Mouse (Mus musculus): ENCODE data around the gene Rnf19b. TPM values are rescaled to one million over a fixed set of nuclear protein-coding genes. Genes with fewer than 3 reads are reported as not detected.

Rnf19b gene
- total RNA-seq, 2 experiments from 2014 or later, result 41.0 to 42.4 TPM

DNA sequence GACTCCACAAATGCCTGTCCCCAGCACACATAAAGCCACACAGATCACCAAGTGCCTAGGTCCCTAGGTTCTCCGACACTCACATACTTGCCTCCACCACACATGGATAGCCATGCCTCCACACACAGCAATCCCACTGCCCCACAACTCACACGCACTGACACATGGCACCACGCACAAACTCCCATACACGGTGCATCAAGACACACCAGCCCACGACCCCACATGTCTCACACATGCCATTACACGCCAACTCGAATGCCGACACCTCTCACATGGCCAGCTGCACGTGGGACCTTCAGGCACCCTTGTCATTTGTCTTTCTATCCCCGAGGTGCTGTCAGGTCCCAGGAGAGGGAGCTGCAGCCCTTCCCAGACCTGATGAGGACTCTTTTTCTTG lies 61.6 kb downstream of the Rnf19b start:
- H3K27ac ChIP-seq, result peak overlapping the region; percentile 94
- DNase-seq (ENCODE audit: low spot score in 2 of 2), result peak in 1 of 2 experiments; percentile 58
- H3K4me3 ChIP-seq, result peak overlapping the region; percentile 84
- TF ChIP-seq CTCF (conservative IDR thresholded peaks at IDR 0.05), result peak; percentile 44

DNA sequence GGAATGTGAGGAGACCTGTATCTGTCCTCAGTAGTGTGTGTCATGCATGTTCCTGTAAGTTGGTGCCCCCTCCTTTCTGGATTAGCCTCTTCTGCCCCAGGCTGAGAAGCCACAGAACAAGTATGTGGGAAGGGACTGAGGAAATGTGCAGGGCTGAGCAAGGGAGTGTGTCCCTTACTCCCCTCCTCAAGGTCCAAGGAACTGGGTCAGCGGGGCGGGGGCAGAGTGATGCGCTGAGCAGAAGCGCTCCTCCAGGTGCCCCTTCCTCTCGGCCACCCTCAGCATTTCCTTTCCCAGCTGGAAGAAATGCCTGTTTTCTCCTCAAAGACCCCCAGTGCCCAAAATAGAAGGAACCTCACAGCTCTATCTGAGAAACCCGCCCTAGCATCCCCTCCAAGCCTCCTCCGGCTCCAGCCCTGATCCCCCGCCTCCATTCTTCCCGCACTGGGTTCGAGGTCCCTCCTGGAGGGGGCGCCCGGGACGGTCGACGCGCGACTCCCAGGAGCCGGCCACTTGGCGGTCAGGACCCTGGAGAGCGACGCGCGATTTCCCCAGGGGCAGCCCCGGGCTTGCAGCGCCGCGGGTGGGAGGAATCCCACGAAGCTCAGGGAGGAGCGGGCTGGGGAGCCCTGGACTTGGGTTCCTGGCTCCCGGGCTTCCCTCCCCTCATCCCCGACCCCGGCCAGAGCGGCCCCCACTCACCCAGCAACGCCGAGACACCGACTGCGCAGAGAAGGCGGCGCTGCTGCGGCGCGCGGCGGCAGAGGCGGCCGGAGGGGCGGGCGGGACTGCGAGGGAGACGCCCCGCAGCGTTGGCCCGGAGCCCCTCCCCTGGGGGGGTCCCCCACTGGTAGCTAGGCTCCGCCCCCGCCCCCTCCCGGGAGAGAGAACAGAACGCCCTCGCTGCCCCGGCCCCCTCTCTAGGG lies 62.7 kb downstream of the Rnf19b start:
- peak; percentile 51 for TF ChIP-seq CTCF (conservative IDR thresholded peaks at IDR 0.05)
- Histone ChIP-seq H3K27ac (peak overlapping the region; percentile 94), H3K4me3 (peak overlapping the region; percentile 84)
- DNase-seq (ENCODE audit: low spot score in 2 of 2), result peak; percentile 83 to 86

DNA sequence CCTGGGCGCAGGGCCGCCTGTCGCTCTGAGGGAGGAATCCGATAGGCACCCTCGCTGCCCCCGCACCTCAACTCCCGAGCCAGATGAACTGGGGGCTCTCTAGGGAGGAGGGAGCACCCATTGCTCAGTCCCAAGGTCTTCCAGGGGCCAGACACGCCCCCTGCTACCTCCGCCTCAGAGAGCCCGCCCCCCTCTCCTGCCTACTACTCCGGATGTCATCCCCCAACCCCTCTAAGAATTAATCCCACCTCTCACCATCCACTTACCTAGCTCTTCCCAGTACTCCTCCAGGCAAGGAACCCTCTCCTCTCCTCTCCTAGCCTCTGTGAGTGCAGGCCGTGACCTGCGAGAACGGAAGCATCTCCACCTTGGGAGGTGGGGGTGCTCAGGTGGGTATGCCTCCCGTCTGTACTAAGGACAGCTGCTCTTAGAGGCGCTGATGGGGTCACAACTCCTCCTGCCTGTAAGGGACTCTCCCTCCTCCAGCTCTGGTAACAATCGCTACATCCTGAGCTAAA lies 63.6 kb downstream of the Rnf19b start, which contains the start of gene Hpca:
Hpca (minus strand) TSS at position 468 of the 518 bp plus-strand sequence.
- TF ChIP-seq CTCF (conservative IDR thresholded peaks at IDR 0.05), result no peak
- Histone ChIP-seq H3K4me3 (peak within 1 kb of the TSS; percentile 84), H3K27ac (peak within 1 kb of the TSS; percentile 94)
- no peak for DNase-seq (ENCODE audit: low spot score in 2 of 2)

DNA sequence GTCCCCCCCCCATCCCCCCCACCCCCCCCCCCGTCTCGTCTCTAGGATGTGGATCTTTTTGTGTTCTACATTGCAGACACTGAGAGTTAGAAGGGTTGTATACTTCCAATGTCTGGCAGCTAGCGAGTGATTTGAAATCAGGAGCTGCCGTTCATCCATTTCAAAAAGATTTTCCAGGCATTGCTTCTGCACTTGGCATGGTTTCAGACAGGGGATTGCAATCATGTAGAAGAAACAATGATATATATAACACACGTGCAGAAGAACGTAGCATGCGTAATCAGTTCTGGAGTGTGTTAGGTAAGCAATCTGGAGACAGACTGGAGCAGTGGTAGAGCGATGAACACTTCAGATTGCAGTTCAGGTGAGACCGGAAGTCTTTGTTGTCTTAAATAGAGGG lies 64.0 kb downstream of the Rnf19b start:
- peak overlapping the region; percentile 45 for H3K4me3 ChIP-seq
- TF ChIP-seq CTCF (conservative IDR thresholded peaks at IDR 0.05), result no peak
- DNase-seq (ENCODE audit: low spot score in 2 of 2), result no peak

DNA sequence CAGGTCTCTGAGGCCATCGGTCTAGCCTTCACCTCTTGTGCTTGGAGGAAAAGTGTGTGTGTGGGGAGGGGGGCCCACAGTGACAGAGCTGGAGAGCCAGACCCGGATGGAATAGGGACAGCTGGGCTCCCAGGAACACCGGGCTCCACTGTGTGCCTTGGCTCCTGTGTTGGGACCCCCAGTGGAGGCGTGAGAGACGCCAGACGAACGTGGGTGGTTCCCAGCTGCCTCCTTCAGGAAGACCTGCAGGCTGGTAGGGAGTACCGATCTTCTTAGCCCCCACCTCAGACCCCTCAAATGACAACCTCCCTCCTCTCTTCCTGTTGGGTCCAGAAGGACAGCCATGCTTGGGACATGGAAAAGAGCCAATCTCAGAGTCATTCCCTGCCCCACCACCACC lies 64.6 kb downstream of the Rnf19b start:
- Histone ChIP-seq H3K27ac (peak overlapping the region; percentile 85), H3K4me3 (peak overlapping the region; percentile 45)
- TF ChIP-seq CTCF (conservative IDR thresholded peaks at IDR 0.05), result no peak
- DNase-seq (ENCODE audit: low spot score in 2 of 2), result peak in 1 of 2 experiments; percentile 83

More for the DNA sequence above, 64.0 kb downstream of the Rnf19b start:
- peak overlapping the region; percentile 85 for H3K27ac ChIP-seq

DNA sequence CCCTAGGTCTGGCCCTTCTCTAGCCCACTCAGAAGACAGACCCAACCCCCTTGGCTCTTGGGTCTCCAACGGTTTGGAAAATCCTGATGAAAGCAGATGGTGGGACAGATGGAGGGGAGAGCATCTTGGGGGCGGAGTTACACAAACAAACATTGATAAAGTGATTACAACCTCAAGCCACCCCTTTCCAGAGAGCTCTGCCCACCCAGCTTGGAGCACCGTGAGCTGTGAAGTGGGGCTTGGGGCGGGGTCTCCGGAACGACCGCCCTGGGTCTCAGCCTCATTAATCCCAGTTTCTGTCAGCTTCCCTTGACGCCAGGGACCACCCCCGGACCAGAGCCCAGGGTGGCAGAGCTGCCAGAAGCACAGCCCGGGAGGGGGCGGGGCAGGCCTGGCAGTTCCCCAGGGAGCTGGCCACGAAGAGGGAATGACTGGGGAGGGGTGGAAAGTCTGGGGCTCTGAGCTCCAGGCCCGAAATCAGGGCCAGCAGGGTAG lies 66.6 kb downstream of the Rnf19b start:
- no peak for TF ChIP-seq CTCF (conservative IDR thresholded peaks at IDR 0.05)
- Histone ChIP-seq H3K27ac (peak overlapping the region; percentile 85), H3K4me3 (0 out of 2 replicates have a peak overlapping the region, but pooled peaks have one; percentile 4)
- DNase-seq (ENCODE audit: low spot score in 2 of 2), result peak; percentile 82 to 91

DNA sequence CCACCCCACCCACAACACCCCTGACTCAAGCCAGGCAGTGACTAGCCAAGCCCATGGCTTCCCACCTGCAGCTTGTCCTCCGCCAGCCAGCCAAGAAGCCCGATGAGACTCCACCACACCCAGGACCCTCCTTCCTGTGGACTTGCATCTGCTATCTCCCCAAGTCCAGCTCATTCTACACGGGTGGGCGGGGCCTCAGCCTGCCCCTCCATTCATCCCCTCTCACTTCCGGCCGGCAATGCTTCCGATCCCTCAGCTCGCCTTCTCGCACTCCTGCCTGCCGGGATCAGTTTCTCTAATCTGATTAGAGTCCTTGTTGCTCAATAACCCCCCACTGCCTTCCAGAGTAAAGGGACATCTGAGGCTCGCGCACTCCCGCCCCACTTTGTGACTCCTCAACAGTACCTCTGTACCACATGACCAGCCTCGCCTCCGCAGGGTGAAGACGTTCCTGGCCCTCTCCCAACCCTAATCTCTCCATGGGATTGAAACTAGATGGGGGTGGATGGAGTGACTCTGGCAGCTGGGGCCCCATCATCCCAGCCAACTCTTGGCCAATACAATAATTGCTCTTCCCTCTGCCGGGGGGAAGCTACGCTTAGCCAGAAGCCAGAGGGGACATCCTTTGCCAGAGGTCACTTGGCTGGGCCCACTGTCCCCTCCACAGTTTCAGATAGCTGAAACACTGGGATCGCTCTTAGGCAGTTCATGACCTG lies 67.8 kb downstream of the Rnf19b start:
- Histone ChIP-seq H3K4me3 (no peak overlapping the region), H3K27ac (peak overlapping the region; percentile 85)
- no peak for DNase-seq (ENCODE audit: low spot score in 2 of 2)
- TF ChIP-seq CTCF (conservative IDR thresholded peaks at IDR 0.05), result no peak

DNA sequence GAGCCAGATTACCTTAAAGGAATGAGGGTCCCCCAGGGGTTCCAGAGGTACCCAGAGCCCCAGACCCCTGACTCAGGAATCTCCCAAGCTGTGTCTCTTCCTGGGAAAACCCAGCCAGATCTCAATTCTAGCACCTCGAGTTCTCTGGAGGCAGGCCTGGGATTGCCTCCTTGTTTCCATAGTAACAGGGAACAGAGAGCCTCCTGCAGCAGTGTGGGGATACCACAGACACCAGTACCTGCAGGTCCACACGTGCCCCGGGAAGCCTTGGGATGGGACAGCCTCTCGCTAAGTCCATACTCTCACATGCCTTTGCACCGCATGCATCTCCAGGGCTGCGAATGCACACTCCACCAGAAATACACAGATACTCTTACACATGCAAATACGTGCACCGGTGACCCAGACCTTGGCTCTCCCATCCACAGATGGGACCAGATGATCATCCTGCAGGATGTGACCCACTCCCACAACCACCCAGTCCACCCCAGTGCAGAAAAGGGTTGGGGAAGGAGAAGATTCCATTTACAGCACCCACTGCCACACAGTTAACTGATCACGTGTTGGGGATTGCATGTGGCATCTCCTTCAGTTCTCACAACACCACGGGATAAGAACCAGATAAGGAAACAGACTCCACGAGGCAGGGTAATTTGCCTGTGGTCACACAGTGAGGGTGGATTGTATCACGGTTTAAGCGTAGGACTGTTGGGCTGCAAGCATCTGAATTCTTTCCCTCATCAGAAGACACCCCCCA lies 70.7 kb downstream of the Rnf19b start:
- DNase-seq (ENCODE audit: low spot score in 2 of 2), result no peak
- peak overlapping the region; percentile 67; the same call in 1 of the 2 replicates for H3K27ac ChIP-seq

DNA sequence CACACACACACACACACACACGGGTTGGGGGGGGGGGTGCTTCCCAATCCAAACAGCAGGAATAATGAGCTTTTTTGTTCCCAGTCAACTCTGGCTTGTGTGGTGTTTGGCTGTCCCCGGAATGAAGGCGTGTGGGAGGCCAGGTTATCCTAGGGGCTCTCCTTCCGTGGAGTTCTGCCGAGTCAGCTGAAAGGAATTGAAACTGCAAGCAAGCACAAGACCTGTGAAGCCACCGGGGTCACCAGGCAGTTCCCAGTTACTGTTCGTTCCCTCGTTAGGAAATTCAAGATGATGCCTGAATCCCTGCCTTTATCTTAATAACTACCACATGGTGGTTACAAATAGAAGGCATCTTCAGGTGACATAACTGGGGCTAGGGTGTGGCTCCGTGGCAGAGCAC lies 71.3 kb downstream of the Rnf19b start:
- Histone ChIP-seq H3K27ac (peak overlapping the region; percentile 23; the same call in 1 of the 2 replicates), H3K4me3 (no peak overlapping the region)
- no peak for DNase-seq (ENCODE audit: low spot score in 2 of 2)
- no peak for TF ChIP-seq CTCF (conservative IDR thresholded peaks at IDR 0.05)

More for the DNA sequence above, 70.7 kb downstream of the Rnf19b start:
- H3K4me3 ChIP-seq, result no peak overlapping the region
- no peak for TF ChIP-seq CTCF (conservative IDR thresholded peaks at IDR 0.05)

DNA sequence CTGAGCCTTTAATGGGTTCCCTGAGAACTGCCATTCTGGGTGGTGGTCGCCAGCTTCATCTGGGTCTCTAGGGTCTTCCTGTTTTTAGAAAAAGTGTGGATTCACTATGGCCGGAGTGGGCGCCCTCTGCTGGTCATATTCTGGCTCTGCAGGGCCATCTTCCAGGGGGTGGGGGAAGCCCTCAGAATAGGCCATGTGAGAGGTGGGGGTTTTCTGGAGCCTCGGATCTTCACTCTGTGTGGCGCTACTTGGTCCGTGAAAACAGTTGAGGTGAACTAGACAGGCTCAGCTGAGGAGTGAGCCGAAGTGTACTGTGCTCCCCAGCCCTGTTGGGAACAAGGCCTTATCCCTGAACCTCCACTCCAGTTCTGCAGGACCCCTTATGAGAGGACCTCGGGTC lies 72.1 kb downstream of the Rnf19b start:
- DNase-seq (ENCODE audit: low spot score in 2 of 2), result no peak
- TF ChIP-seq CTCF (conservative IDR thresholded peaks at IDR 0.05), result peak; percentile 95
- no peak overlapping the region for H3K4me3 ChIP-seq
- peak overlapping the region; percentile 64; the same call in 1 of the 2 replicates for H3K27ac ChIP-seq

DNA sequence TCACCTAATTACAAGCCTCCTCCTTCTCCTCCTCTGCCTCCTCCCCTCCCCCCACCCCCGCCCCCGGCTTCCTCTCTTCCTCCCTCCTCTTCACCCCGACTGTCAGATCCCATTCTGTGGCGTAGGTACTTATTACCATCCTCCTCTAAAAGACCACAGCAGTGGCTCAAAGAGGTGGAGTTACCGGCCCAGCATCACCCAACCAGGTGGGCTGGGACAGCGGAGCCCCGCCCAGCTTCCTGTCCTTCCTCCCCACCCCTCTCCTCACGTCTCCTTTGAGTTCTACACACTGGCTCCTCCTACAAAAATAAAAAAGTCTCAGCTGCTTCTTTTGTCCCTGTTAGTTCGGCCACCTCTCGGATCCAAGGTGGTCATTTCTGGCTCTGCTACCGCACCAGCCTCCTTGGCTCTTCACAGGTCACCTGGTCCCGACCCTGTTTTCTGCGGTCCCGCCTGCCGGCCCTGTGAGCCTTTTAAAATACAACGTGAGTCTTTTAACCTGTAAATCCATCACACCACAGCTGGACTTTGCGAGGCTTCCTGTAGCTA lies 72.8 kb downstream of the Rnf19b start:
- no peak for TF ChIP-seq CTCF (conservative IDR thresholded peaks at IDR 0.05)
- H3K4me3 ChIP-seq, result no peak overlapping the region
- no peak overlapping the region for H3K27ac ChIP-seq
- no peak for DNase-seq (ENCODE audit: low spot score in 2 of 2)

All from layer of hippocampus, adult 2 months (tissue).